Mouse (Mus musculus): ENCODE results near the gene Tsfm. TPM values are rescaled to one million over a fixed set of nuclear protein-coding genes. Genes with fewer than 3 reads are reported as not detected.

Tsfm gene
- polyA plus RNA-seq, 1 experiment: 31.8 TPM

GRCm38 (mm10) chr10:126971363-126972050, 59.1 kb downstream of the Tsfm start:
- DNase-seq (ENCODE audit: extremely low spot score in 1 of 2, low spot score in 1 of 2): no peak

GRCm38 (mm10) chr10:126963821-126964220, 66.8 kb downstream of the Tsfm start:
- DNase-seq (ENCODE audit: extremely low spot score in 1 of 2, low spot score in 1 of 2): no peak

- DNase-seq (ENCODE audit: extremely low spot score in 1 of 2, low spot score in 1 of 2): no peak
These were observed 67.7 kb downstream of the Tsfm start for GRCm38 (mm10) chr10:126962966-126963330.

GRCm38 (mm10) chr10:126962271-126962965, 68.2 kb downstream of the Tsfm start:
- peak in 1 of 2 experiments; percentile 55 for DNase-seq (ENCODE audit: extremely low spot score in 1 of 2, low spot score in 1 of 2)

GRCm38 (mm10) chr10:126961757-126962156, 68.9 kb downstream of the Tsfm start:
- peak in 1 of 2 experiments; percentile 44 for DNase-seq (ENCODE audit: extremely low spot score in 1 of 2, low spot score in 1 of 2)

Other genes starting within 250 kb of the Tsfm start
- 9.5 and 10.7 TPM in 2 replicates for gene Atp23, start 129.5 kb downstream of the Tsfm start, polyA plus RNA-seq (2012; rRNA removed)
- 78.3 and 79.7 TPM in 2 replicates for gene Ctdsp2, start 52.1 kb downstream of the Tsfm start, polyA plus RNA-seq (2012; rRNA removed)
- gene Avil, start 30.1 kb downstream of the Tsfm start, polyA plus RNA-seq (2012; rRNA removed): 0.14 and 0.25 TPM in 2 replicates
- 13.9 and 14.0 TPM in 2 replicates for gene Mettl1, start 10.6 kb upstream of the Tsfm start, polyA plus RNA-seq (2012; rRNA removed)
- gene Eef1akmt3, start 10.7 kb upstream of the Tsfm start, polyA plus RNA-seq (2012; rRNA removed): 0.18 and 0.27 TPM in 2 replicates
- gene Cyp27b1, start 17.4 kb upstream of the Tsfm start, polyA plus RNA-seq (2012; rRNA removed): 0.70 and 1.0 TPM in 2 replicates
- 13.2 and 14.4 TPM in 2 replicates for gene March9, start 29.3 kb upstream of the Tsfm start, polyA plus RNA-seq (2012; rRNA removed)
- 154 and 167 TPM in 2 replicates for gene Cdk4, start 32.7 kb upstream of the Tsfm start, polyA plus RNA-seq (2012; rRNA removed)
- 89.9 and 91.7 TPM in 2 replicates for gene Tspan31, start 39.4 kb upstream of the Tsfm start, polyA plus RNA-seq (2012; rRNA removed)
- 450 and 465 TPM in 2 replicates for gene Agap2, start 44.4 kb upstream of the Tsfm start, polyA plus RNA-seq (2012; rRNA removed)
- 106 and 108 TPM in 2 replicates for gene Os9, start 90.3 kb upstream of the Tsfm start, polyA plus RNA-seq (2012; rRNA removed)
- gene B4galnt1, start 134.4 kb upstream of the Tsfm start, polyA plus RNA-seq (2012; rRNA removed): 112 and 132 TPM in 2 replicates
- gene Slc26a10, start 149.8 kb upstream of the Tsfm start, polyA plus RNA-seq (2012; rRNA removed): 5.5 and 6.6 TPM in 2 replicates
- 184 and 198 TPM in 2 replicates for gene Arhgef25, start 159.2 kb upstream of the Tsfm start, polyA plus RNA-seq (2012; rRNA removed)
- 375 and 413 TPM in 2 replicates for gene Dtx3, start 164.9 kb upstream of the Tsfm start, polyA plus RNA-seq (2012; rRNA removed)
- gene Pip4k2c, start 180.7 kb upstream of the Tsfm start, polyA plus RNA-seq (2012; rRNA removed): 97.3 and 97.4 TPM in 2 replicates
- gene Kif5a, start 232.5 kb upstream of the Tsfm start, polyA plus RNA-seq (2012; rRNA removed): 795 and 907 TPM in 2 replicates
- 285 and 313 TPM in 2 replicates for gene Dctn2, start 235.5 kb upstream of the Tsfm start, polyA plus RNA-seq (2012; rRNA removed)